Mouse (Mus musculus) limb, embryonic 11.5 days (tissue): Measurements from ENCODE around the gene Cdh22. TPM values are rescaled to one million over a fixed set of nuclear protein-coding genes. Genes with fewer than 3 reads are reported as not detected.
A peak's percentile ranks its signal among the peaks of the same experiment; 100 is the strongest.

ENCODE experiments used
- ATAC-seq: fragments of 200-750 bp; cut with Nextera tagmentation; 2 replicates; pipeline ENCODE4 v1.8.0; 2017; ENCODE audit warnings: low read depth; ENCODE audit not compliant: insufficient number of reproducible peaks, low FRiP score, low TSS enrichment
- DNase-seq: peaks from one replicate; pipeline ENCODE4 v3.0.0-alpha.2; 2015; ENCODE audit warnings: low spot score
- H3K27ac ChIP-seq: fragments of 300-500 bp; sonication (generic); replicated peaks from 2 replicates; pipeline ENCODE4 v1.5.1; 2014; ENCODE audit warnings: low read depth, mild to moderate bottlenecking, low read length
- H3K27me3 ChIP-seq: fragments of 300-500 bp; sonication (generic); 2 replicates; pipeline ENCODE4 v1.6.1; 2014; ENCODE audit warnings: mild to moderate bottlenecking, low read length, mixed read lengths; ENCODE audit not compliant: control insufficient read depth, insufficient read depth
- H3K36me3 ChIP-seq: fragments of 300-500 bp; sonication (generic); 2 replicates; pipeline ENCODE4 v1.6.1; 2014; ENCODE audit warnings: mild to moderate bottlenecking, low read length, moderate library complexity, mixed read lengths; ENCODE audit not compliant: control insufficient read depth, insufficient read depth
- H3K4me1 ChIP-seq: fragments of 300-500 bp; sonication (generic); 2 replicates; pipeline ENCODE4 v1.6.1; 2014; ENCODE audit warnings: low read length, mixed read lengths; ENCODE audit not compliant: control insufficient read depth, insufficient read depth
- H3K4me2 ChIP-seq: fragments of 300-500 bp; sonication (generic); 2 replicates; pipeline ENCODE4 v1.6.1; 2014; ENCODE audit warnings: low read depth, mild to moderate bottlenecking, moderate library complexity; ENCODE audit not compliant: severe bottlenecking
- H3K4me3 ChIP-seq: fragments of 300-500 bp; sonication (generic); 2 replicates; pipeline ENCODE4 v1.5.1; 2014; ENCODE audit warnings: low read depth, low read length
- H3K9ac ChIP-seq: fragments of 300-500 bp; sonication (generic); 2 replicates; pipeline ENCODE4 v1.6.1; 2014; ENCODE audit warnings: mild to moderate bottlenecking, low read length
- H3K9me3 ChIP-seq: fragments of 300-500 bp; sonication (generic); 2 replicates; pipeline ENCODE4 v1.6.1; 2016; ENCODE audit warnings: low read length; ENCODE audit not compliant: control insufficient read depth
- WGBS: fragments of 180-500 bp; shearing (Covaris S2); extraction: QIAGEN DNeasy Blood & Tissue Kit; methylation state at CpG from one replicate; pipeline ENCODE4 v1.1.7; 2014; 5-methylcytosine and 5-hydroxymethylcytosine counted together
- polyA plus RNA-seq: library from polyadenylated mRNA; unstranded; fragments of >200 nt; fragmentation: Nextera tagmentation; extraction: Ambion mirVana; gene quantifications from 2 replicates; pipeline ENCODE4 v1.2.1, GENCODE M21; 2014

Gene Cdh22
- polyA plus RNA-seq, 1 experiment from 2014 or later = 1.1 TPM

GRCm38 (mm10) chr2:165210948-165211347 lies 23.7 kb downstream of the Cdh22 start:
- Histone ChIP-seq H3K27ac (no peak overlapping the region), H3K4me2 (peak overlapping the region; percentile 29; the same call in 1 of the 2 replicates), H3K9me3 (no peaks in the 10 kb centered on the region), H3K36me3 (no peaks in the 10 kb centered on the region), H3K4me1 (peaks cover 31% of the 10 kb centered on the region), H3K9ac (no peak overlapping the region), H3K27me3 (peaks cover 50% of the 10 kb centered on the region), H3K4me3 (no peak overlapping the region)
- ATAC-seq = no peak
- under 1% methylated on average over 15 of the region's 15 CpGs for WGBS
- peak; percentile 31 for DNase-seq

DNA sequence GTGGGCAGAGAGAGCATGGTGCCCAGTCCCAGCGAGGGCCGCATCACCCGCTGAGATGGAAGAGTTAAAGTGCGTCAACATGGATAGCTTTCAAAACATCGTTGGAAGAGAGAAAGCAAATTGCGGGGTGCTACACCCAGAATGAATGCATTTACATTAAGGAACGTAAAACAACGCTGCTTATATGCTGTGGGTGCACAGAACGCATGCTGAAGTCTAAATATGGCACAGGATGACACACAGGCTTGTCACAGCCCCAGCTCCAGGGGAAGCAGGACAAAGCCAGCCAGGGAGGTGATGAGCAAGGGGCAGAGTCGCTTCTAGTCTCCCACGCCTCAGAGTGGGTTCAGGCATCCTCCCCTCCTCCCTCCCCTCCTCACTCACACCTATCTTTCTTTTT lies 27.0 kb downstream of the Cdh22 start:
- Histone ChIP-seq H3K4me1 (peaks cover 21% of the 10 kb centered on the region), H3K4me2 (no peak overlapping the region), H3K27ac (no peak overlapping the region), H3K36me3 (no peaks in the 10 kb centered on the region), H3K4me3 (no peak overlapping the region), H3K9me3 (no peaks in the 10 kb centered on the region), H3K27me3 (peaks cover 24% of the 10 kb centered on the region), H3K9ac (no peak overlapping the region)
- ATAC-seq (no peak), DNase-seq (no peak)
- WGBS = 79% methylated on average over 11 of the region's 11 CpGs

- DNase-seq (no peak), ATAC-seq (no peak)
- Histone ChIP-seq H3K27ac (no peak overlapping the region), H3K9ac (no peak overlapping the region), H3K4me3 (no peak overlapping the region), H3K4me2 (no peak overlapping the region), H3K9me3 (no peaks in the 10 kb centered on the region), H3K4me1 (peaks cover 22% of the 10 kb centered on the region), H3K36me3 (no peaks in the 10 kb centered on the region), H3K27me3 (peaks cover 18% of the 10 kb centered on the region)
- WGBS = 82% methylated on average over 4 of the region's 4 CpGs
These were observed 27.6 kb downstream of the Cdh22 start for GRCm38 (mm10) chr2:165207086-165207485.

- H3K27ac ChIP-seq = no peak overlapping the region
- H3K9ac ChIP-seq = no peak overlapping the region
- no peak for ATAC-seq
- 75% methylated on average over 6 of the region's 6 CpGs for WGBS
- no peak overlapping the region for H3K4me3 ChIP-seq
- H3K36me3 ChIP-seq = no peaks in the 10 kb centered on the region
- peaks cover 6% of the 10 kb centered on the region; the same call in 1 of the 2 replicates for H3K27me3 ChIP-seq
- H3K4me2 ChIP-seq = no peak overlapping the region
- no peak for DNase-seq
- peaks cover 24% of the 10 kb centered on the region for H3K4me1 ChIP-seq
- H3K9me3 ChIP-seq = no peaks in the 10 kb centered on the region
These were observed 29.2 kb downstream of the Cdh22 start for GRCm38 (mm10) chr2:165205486-165205885.

DNA sequence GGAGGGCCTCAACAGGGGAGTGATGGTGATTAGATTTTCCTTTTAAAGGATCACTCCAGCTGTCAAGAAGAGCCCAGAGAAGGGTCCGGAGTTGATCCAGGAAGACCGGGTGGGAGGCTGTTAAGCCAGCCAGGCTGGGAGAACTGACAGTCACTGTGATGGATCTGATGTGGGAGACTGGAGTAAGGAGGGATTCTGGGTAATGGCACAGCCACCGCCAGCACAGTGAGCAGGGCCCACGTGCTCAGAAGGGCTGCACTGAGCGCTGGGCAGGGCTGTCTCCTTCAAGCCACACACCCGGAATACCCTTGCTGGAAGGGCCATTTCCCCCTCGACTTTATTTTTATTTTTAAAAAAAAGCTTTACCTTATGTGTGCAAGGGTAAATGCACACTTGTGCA lies 29.7 kb downstream of the Cdh22 start:
- DNase-seq (no peak), ATAC-seq (no peak)
- Histone ChIP-seq H3K4me2 (no peak overlapping the region), H3K9ac (no peak overlapping the region), H3K9me3 (no peaks in the 10 kb centered on the region), H3K4me1 (peaks cover 28% of the 10 kb centered on the region), H3K27ac (no peak overlapping the region), H3K4me3 (no peak overlapping the region), H3K36me3 (no peaks in the 10 kb centered on the region), H3K27me3 (peaks cover 6% of the 10 kb centered on the region; the same call in 1 of the 2 replicates)
- WGBS = 27% methylated on average over 7 of the region's 7 CpGs

- WGBS = 5% methylated on average over 28 of the region's 28 CpGs
- Histone ChIP-seq H3K4me2 (peak overlapping the region; percentile 53), H3K36me3 (no peaks in the 10 kb centered on the region), H3K27ac (peak overlapping the region; percentile 47; the same call in 1 of the 2 replicates), H3K27me3 (peaks cover 7% of the 10 kb centered on the region; the same call in 1 of the 2 replicates), H3K4me3 (peak overlapping the region; percentile 20), H3K9ac (no peak overlapping the region), H3K4me1 (peaks cover 28% of the 10 kb centered on the region), H3K9me3 (no peaks in the 10 kb centered on the region)
- peak; percentile 66 for DNase-seq
- peak; percentile 13; the same call in 1 of the 2 replicates for ATAC-seq
These were observed 32.6 kb downstream of the Cdh22 start for GRCm38 (mm10) chr2:165201761-165202751.

DNA sequence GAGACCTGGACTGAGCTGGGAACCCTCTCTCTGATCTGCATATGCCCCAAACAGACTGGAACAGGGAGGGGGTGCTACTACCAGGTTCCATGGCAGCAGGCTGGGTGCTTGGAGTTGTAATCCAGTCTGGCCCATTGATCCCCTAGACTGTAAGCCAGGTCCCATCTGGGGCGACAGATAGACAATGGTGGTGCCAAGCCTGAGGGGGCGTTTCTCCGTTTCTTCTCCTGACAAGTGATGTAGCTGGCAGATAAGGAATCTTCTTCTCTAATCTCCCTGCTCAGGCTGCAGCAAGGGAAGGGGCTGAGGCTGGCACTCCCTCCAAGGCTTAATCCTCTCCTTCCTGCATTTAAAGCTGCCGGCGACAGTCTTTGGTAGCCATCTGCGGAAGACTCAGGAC lies 37.1 kb downstream of the Cdh22 start:
- Histone ChIP-seq H3K4me2 (no peak overlapping the region), H3K27me3 (peaks cover 9% of the 10 kb centered on the region; the same call in 1 of the 2 replicates), H3K27ac (no peak overlapping the region), H3K4me3 (no peak overlapping the region), H3K9me3 (no peaks in the 10 kb centered on the region), H3K4me1 (peaks cover 39% of the 10 kb centered on the region), H3K36me3 (no peaks in the 10 kb centered on the region), H3K9ac (no peak overlapping the region)
- DNase-seq (no peak), ATAC-seq (no peak)
- WGBS = 61% methylated on average over 6 of the region's 6 CpGs

DNA sequence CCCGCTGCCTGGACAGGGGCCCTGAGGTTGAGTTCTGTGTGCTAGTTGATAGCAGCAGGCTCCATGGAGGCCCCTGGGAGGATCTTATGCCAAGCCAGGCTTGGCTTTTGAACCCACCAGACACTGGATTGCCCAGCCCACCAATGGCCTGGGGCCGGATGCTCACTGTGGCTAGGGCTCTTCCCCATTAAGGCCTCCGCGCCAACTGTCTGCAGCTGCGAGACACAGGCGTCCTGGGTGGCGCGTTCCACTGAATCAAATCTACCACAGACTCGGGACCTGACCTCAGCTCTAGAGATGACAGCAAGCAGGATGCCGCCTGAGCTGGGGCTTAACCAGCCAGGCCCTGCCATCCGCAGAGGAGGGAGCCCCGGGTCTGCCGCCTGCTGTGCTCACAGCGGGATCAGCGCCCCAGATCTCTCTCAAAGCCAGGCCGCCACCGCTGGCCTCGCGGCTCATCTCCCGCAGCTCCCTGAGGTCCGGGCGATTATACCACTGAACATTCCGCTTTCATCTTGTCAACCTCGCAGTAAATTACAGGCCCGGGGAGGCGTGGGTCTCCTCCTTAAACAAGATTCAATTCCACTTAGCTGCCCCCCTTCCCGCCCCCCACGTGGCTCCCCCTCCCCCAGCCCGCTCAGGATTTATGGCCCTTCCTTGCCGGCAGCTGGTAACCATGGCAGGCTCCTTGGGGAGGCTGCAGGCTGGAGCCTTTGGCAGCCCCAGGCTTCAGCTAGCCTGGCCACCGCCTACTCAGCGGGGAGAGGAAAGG lies 39.1 kb downstream of the Cdh22 start:
- Histone ChIP-seq H3K36me3 (no peaks in the 10 kb centered on the region), H3K9me3 (no peaks in the 10 kb centered on the region), H3K27me3 (0 out of 2 replicates have a peak, but pooled peaks cover 9% of the 10 kb centered on the region), H3K27ac (no peak overlapping the region), H3K4me3 (0 out of 2 replicates have a peak overlapping the region, but pooled peaks have one; percentile 12), H3K9ac (no peak overlapping the region), H3K4me2 (peak overlapping the region; percentile 44), H3K4me1 (peaks cover 22% of the 10 kb centered on the region)
- WGBS = 2% methylated on average over 32 of the region's 32 CpGs
- peak; percentile 72 for DNase-seq
- peak; percentile 63; the same call in 1 of the 2 replicates for ATAC-seq
